Mouse (Mus musculus): Measurements from ENCODE around the gene Sult1d1. TPM values are rescaled to one million over a fixed set of nuclear protein-coding genes. Genes with fewer than 3 reads are reported as not detected.
"Not testable (repeated sequence)": the region's sequence is repeated elsewhere in the genome, so short reads cannot be mapped to it uniquely, and the experiment has no call there.

Gene Sult1d1
- polyA plus RNA-seq, 1 experiment from 2014 or later = not detected

GRCm38 (mm10) chr5:87532288-87532687, 36.5 kb downstream of the Sult1d1 start:
- no peak for ATAC-seq (ENCODE audit: insufficient number of reproducible peaks, low FRiP score, low TSS enrichment, low read depth)

DNA sequence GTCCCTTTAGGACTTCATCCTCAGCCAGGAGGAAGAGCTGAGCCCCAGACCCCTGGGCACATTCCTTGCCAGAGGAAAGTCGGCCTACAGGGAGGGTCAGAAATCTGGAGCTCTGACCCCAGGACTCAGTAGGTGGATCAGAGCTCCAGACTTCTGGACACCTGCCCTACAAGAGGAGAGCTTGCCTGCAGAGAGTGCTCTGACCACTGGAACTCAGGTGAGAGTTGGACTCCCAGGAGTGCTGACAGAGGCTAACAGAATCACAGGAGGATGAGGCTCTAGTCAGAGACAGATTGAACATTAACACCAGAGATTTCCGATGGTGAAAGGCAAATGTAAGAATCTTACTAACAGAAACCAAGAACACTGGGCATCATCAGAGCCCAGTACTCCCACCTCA, 45.3 kb downstream of the Sult1d1 start:
- not testable (repeated sequence) for H3K4me1 ChIP-seq (ENCODE audit: control insufficient read depth, insufficient read depth, low read length); H3K27ac ChIP-seq (replicated peaks; ENCODE audit: low read depth, low read length); H3K9ac ChIP-seq (ENCODE audit: low read length); DNase-seq (ENCODE audit: low spot score); H3K4me2 ChIP-seq (ENCODE audit: low read depth, severe bottlenecking); H3K9me3 ChIP-seq (ENCODE audit: control insufficient read depth, low read length); H3K36me3 ChIP-seq (ENCODE audit: control insufficient read depth, insufficient read depth, low read length); ATAC-seq (ENCODE audit: insufficient number of reproducible peaks, low FRiP score, low TSS enrichment, low read depth); H3K27me3 ChIP-seq (ENCODE audit: control insufficient read depth, insufficient read depth, low read length); H3K4me3 ChIP-seq (ENCODE audit: low read depth, low read length)
- 94% methylated on average over 2 of the region's 2 CpGs for WGBS

More at GRCm38 (mm10) chr5:87532288-87532687, 36.5 kb downstream of the Sult1d1 start:
- Histone ChIP-seq H3K4me2 (ENCODE audit: low read depth, severe bottlenecking) (no peak overlapping the region), H3K4me3 (ENCODE audit: low read depth, low read length) (no peak overlapping the region), H3K4me1 (ENCODE audit: control insufficient read depth, insufficient read depth, low read length) (no peaks in the 10 kb centered on the region), H3K36me3 (ENCODE audit: control insufficient read depth, insufficient read depth, low read length) (no peaks in the 10 kb centered on the region), H3K9ac (ENCODE audit: low read length) (no peak overlapping the region), H3K27ac (replicated peaks; ENCODE audit: low read depth, low read length) (no peak overlapping the region), H3K27me3 (ENCODE audit: control insufficient read depth, insufficient read depth, low read length) (no peaks in the 10 kb centered on the region), H3K9me3 (ENCODE audit: control insufficient read depth, low read length) (no peaks in the 10 kb centered on the region)
- WGBS = 80% methylated on average over 2 of the region's 2 CpGs
- DNase-seq (ENCODE audit: low spot score) = no peak

GRCm38 (mm10) chr5:87505776-87506458, 62.9 kb downstream of the Sult1d1 start:
- ATAC-seq (ENCODE audit: insufficient number of reproducible peaks, low FRiP score, low TSS enrichment, low read depth) = no peak

More at GRCm38 (mm10) chr5:87505776-87506458, 62.9 kb downstream of the Sult1d1 start:
- Histone ChIP-seq H3K4me3 (ENCODE audit: low read depth, low read length) (no peak overlapping the region), H3K4me2 (ENCODE audit: low read depth, severe bottlenecking) (no peak overlapping the region), H3K9me3 (ENCODE audit: control insufficient read depth, low read length) (no peaks in the 10 kb centered on the region), H3K36me3 (ENCODE audit: control insufficient read depth, insufficient read depth, low read length) (no peaks in the 10 kb centered on the region), H3K9ac (ENCODE audit: low read length) (no peak overlapping the region), H3K27ac (replicated peaks; ENCODE audit: low read depth, low read length) (no peak overlapping the region), H3K27me3 (ENCODE audit: control insufficient read depth, insufficient read depth, low read length) (no peaks in the 10 kb centered on the region), H3K4me1 (ENCODE audit: control insufficient read depth, insufficient read depth, low read length) (no peaks in the 10 kb centered on the region)
- DNase-seq (ENCODE audit: low spot score) = no peak
- 72% methylated on average over 4 of the region's 4 CpGs for WGBS

Small RNA genes within 50 kb of the gene (microRNA-seq; reads per million reads assigned to microRNA genes)
- gene Mir3969 = not detected

Other genes starting within 250 kb of the Sult1d1 start
- not detected in 2 replicates for gene Ugt2a3, start 231.8 kb downstream of the Sult1d1 start, polyA plus RNA-seq (2014; fragmentation: Nextera tagmentation; extraction: Ambion mirVana)
- gene Ugt2b38, start 144.8 kb downstream of the Sult1d1 start, polyA plus RNA-seq (2014; fragmentation: Nextera tagmentation; extraction: Ambion mirVana) = not detected in 2 replicates
- not detected in 2 replicates for gene Ugt2a2, start 86.8 kb downstream of the Sult1d1 start, polyA plus RNA-seq (2014; fragmentation: Nextera tagmentation; extraction: Ambion mirVana)
- not detected in 2 replicates for gene Gm43638, start 82.2 kb downstream of the Sult1d1 start, polyA plus RNA-seq (2014; fragmentation: Nextera tagmentation; extraction: Ambion mirVana)
- not detected in 2 replicates for gene Ugt2a1, start 78.2 kb downstream of the Sult1d1 start, polyA plus RNA-seq (2014; fragmentation: Nextera tagmentation; extraction: Ambion mirVana)
- gene Sult1b1, start 30.8 kb downstream of the Sult1d1 start, polyA plus RNA-seq (2014; fragmentation: Nextera tagmentation; extraction: Ambion mirVana) = not detected in 2 replicates
- not detected in 2 replicates for gene Sult1e1, start 22.6 kb upstream of the Sult1d1 start, polyA plus RNA-seq (2014; fragmentation: Nextera tagmentation; extraction: Ambion mirVana)
- not detected in 2 replicates for gene Csn1s1, start 97.2 kb upstream of the Sult1d1 start, polyA plus RNA-seq (2014; fragmentation: Nextera tagmentation; extraction: Ambion mirVana)
- gene Csn2, start 130.6 kb upstream of the Sult1d1 start, polyA plus RNA-seq (2014; fragmentation: Nextera tagmentation; extraction: Ambion mirVana) = not detected in 2 replicates
- gene Csn1s2a, start 205.5 kb upstream of the Sult1d1 start, polyA plus RNA-seq (2014; fragmentation: Nextera tagmentation; extraction: Ambion mirVana) = not detected in 2 replicates
- gene Csn1s2b, start 239.1 kb upstream of the Sult1d1 start, polyA plus RNA-seq (2014; fragmentation: Nextera tagmentation; extraction: Ambion mirVana) = not detected in 2 replicates

Measured in limb, embryonic 11.5 days (tissue).